Mouse (Mus musculus) G1E (cell line): Measurements from ENCODE around the gene Zfp467.

ENCODE experiments used
- CTCF ChIP-seq: IDR thresholded peaks from 2 replicates; pipeline ENCODE4 v1.5.1; 2012; ENCODE audit warnings: low read depth, low read length, inconsistent platforms, mixed read lengths
- GATA1 ChIP-seq: IDR thresholded peaks from 2 replicates; pipeline ENCODE4 v1.6.1; 2012; ENCODE audit warnings: borderline replicate concordance, low read length, inconsistent platforms, mixed read lengths
- POLR2AphosphoS5 ChIP-seq: IDR thresholded peaks from 2 replicates; pipeline ENCODE4 v1.6.1; 2012; ENCODE audit warnings: low read depth, low read length, inconsistent platforms; ENCODE audit not compliant: insufficient replicate concordance
- TAL1 ChIP-seq: conservative IDR thresholded peaks from 2 replicates; pipeline ENCODE4 v1.6.1; 2012; ENCODE audit warnings: low read depth, low read length, inconsistent platforms, mixed read lengths

GRCm38 (mm10) chr6:48396008-48396595, 49.5 kb downstream of the Zfp467 start:
- TF ChIP-seq CTCF, result no peak
- no peak for TF ChIP-seq GATA1
- no peak for TF ChIP-seq TAL1
- no peak for TF ChIP-seq POLR2AphosphoS5
